Mouse (Mus musculus): ENCODE data around the gene Desi1. TPM values are rescaled to one million over a fixed set of nuclear protein-coding genes. Genes with fewer than 3 reads are reported as not detected.

Gene Desi1
- polyA plus RNA-seq (2014; fragmentation: Illumina TruSeq; extraction: RNeasy Lipid Tissue Mini Kit (QIAGEN cat#74804); ENCODE audit: low read depth, low replicate concordance) = 11.2 TPM

DNA sequence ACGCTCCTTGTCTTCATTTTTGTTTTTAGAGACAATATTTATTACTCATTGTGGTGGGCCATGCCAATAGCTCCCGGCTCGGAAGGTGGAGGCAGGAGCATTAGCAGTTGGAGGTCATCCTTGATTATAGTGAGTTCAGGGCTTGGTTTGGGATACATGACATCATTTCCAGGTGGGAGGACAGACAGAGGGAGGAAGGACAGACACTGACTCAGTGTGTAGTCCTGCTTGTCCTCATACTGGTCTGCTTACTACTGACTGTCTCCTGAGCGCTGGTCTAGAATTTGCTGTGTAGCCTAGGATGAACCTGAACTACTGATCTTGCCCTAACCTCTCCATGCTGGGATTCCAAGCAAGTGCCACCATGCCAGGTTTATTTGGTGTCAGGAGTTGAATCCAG, at the start of gene Desi1:
Desi1 (minus strand) TSS at position 101 of the 400 bp plus-strand sequence.

GRCm38 (mm10) chr15:82069898-82070297, 36.2 kb upstream of the Desi1 start, which contains the start of gene Mei1:
Mei1 (plus strand) TSS chr15:82069996.

DNA sequence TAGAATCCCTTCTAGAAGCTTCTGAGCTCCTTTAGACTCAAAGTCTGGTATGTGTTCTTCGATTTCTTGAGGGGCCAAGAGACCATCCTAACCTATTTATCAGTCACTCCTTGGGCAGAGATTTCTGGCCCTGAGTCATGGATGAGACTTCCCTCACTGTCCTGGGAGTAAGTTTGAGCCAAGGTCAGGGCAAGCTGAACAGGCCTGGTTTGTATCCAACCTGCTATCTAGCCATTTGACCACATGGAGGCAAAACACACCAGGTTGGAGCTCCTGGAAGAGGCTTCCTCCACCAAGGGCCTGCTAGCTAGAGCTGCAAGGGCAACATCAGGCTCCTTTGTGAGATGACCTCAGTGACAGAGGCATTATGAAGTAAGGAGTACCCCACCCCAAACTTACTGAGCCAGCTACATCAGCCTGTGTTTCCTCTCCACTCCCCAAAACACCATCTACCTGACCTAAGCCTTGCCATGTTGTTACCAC, 25.1 kb upstream of the Desi1 start, which contains the start of gene 4930407I10Rik:
4930407I10Rik (plus strand) TSS at position 433 of the 483 bp plus-strand sequence.

DNA sequence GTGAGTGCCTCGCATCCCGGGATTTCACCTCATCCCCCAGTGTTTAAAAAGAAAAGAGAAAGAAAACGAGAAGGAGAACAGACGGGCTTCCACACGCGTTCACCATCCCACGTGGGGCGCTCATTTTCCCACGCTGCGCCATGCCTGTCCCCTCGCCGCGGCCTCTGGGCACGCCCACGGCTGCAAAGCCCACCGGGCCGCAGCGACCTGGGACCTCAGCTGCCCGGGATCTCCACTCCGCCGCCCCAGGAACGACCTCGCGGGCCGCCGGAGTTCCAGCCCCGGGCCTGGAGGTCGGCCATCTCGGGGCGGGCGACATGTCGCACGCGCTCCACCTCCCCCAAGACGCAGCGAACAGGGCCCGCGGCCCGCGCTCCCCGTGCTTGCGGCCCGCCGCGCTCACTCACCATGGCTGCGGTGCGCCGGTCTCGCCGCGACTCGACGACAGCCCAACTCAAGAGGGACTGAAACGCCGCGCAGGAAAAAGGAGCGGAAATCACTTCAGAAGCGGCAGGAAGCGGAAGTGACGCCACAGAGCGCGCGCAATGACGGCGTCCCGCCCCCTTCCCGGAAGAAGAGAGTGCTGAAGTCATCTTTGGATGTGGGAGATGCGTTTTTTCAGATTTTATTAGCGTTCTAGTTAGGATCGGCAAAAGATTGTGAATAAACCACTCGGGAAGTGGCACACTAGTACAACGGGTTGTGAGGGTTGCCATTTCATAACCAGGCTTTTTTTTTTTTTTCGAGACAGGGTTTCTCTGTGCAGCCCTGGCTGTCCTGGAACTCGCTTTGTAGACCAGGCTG, 13.6 kb upstream of the Desi1 start, which contains the start of gene Snu13:
Snu13 (minus strand) TSS at position 519 of the 804 bp plus-strand sequence.

DNA sequence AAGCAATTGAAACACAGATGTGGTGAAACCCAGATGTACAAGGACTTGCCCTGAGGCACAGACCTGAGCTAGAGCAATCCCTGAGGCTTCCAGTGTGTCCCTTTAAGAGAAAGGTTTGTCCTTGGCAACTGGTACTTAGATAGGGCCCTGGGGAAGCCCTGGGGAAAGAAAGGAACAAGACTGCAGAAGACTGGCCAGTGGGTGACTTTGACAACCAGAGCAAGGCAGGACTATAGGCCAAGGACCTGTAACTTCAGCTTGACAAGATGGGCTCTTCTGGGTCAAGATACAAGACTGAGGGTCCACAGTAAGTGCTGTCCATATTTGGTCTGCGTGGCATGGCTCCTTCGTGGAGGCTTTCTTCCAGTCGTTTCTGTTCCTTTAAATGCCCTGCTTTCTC, 46.0 kb downstream of the Desi1 start, which contains the start of gene Xrcc6:
Xrcc6 (plus strand) TSS at position 190 of the 400 bp plus-strand sequence.

GRCm38 (mm10) chr15:81980321-81980720, 53.3 kb downstream of the Desi1 start, which contains the start of gene 1700029P11Rik:
1700029P11Rik (plus strand) TSS chr15:81980540.

DNA sequence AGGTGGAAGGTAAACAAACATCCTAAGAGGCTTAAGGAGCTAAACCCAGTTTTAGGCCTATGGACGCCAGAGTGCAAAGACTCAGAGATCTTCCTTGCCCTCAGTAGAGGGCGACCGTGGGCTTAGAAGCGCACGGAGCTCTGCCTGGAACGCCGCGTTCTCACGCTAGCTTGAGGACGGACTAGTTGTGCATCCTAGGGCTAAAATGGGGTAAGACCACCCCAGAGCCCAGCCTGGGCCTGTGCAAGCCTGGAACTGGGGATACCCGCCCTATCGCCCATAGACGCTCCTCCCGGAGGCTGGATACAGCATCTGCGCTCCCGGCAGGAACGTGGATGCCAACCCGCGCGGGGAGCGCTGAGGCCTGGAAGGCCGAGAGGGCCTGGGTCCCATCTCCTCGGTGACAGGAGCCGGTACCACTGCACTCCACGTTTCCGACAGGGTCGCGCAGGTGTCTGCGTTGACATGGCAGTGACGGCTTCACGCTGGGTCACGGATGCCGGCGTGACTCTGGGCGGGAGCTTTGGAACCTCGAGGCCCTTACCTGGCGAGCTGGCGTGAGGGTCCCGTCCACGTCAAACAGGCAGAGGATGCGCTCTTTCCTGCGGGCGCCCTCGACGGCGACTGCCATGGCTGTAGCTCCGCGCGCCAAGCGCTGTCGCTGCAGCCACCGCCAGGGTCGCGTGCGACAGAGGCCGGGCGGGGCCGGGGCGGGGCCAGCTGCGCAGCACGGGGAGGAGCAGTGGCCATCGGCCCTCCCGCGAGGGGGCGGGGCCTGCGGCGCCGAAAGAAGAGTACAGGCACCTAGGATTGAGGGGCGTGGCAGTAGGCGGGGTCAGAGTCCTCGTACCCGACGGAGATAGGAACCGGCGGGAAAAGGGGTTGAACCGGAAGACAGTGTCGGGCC, 73.2 kb downstream of the Desi1 start, which contains the start of gene Pmm1:
Pmm1 (minus strand) TSS at position 760 of the 907 bp plus-strand sequence.

Other genes with a start within 250 kb of the Desi1 start
- 27.4 TPM for gene Tef, start 231.4 kb downstream of the Desi1 start, polyA plus RNA-seq (2014; fragmentation: Illumina TruSeq; extraction: RNeasy Lipid Tissue Mini Kit (QIAGEN cat#74804); ENCODE audit: low read depth, low replicate concordance)
- 5.7 TPM for gene Tob2, start 175.1 kb downstream of the Desi1 start, polyA plus RNA-seq (2014; fragmentation: Illumina TruSeq; extraction: RNeasy Lipid Tissue Mini Kit (QIAGEN cat#74804); ENCODE audit: low read depth, low replicate concordance)
- 11.7 TPM for gene Phf5a, start 162.0 kb downstream of the Desi1 start, polyA plus RNA-seq (2014; fragmentation: Illumina TruSeq; extraction: RNeasy Lipid Tissue Mini Kit (QIAGEN cat#74804); ENCODE audit: low read depth, low replicate concordance)
- 165 TPM for gene Aco2, start 161.6 kb downstream of the Desi1 start, polyA plus RNA-seq (2014; fragmentation: Illumina TruSeq; extraction: RNeasy Lipid Tissue Mini Kit (QIAGEN cat#74804); ENCODE audit: low read depth, low replicate concordance)
- gene Polr3h, start 107.6 kb downstream of the Desi1 start, polyA plus RNA-seq (2014; fragmentation: Illumina TruSeq; extraction: RNeasy Lipid Tissue Mini Kit (QIAGEN cat#74804); ENCODE audit: low read depth, low replicate concordance) = 1.9 TPM
- gene Csdc2, start 97.1 kb downstream of the Desi1 start, polyA plus RNA-seq (2014; fragmentation: Illumina TruSeq; extraction: RNeasy Lipid Tissue Mini Kit (QIAGEN cat#74804); ENCODE audit: low read depth, low replicate concordance) = 0.16 TPM
- gene Pmm1, start 72.9 kb downstream of the Desi1 start, polyA plus RNA-seq (2014; fragmentation: Illumina TruSeq; extraction: RNeasy Lipid Tissue Mini Kit (QIAGEN cat#74804); ENCODE audit: low read depth, low replicate concordance) = 2.4 TPM
- not detected for gene 1700029P11Rik, start 53.3 kb downstream of the Desi1 start, polyA plus RNA-seq (2014; fragmentation: Illumina TruSeq; extraction: RNeasy Lipid Tissue Mini Kit (QIAGEN cat#74804); ENCODE audit: low read depth, low replicate concordance)
- gene Xrcc6, start 46.0 kb downstream of the Desi1 start, polyA plus RNA-seq (2014; fragmentation: Illumina TruSeq; extraction: RNeasy Lipid Tissue Mini Kit (QIAGEN cat#74804); ENCODE audit: low read depth, low replicate concordance) = 76.0 TPM
- 312 TPM for gene Snu13, start 13.7 kb upstream of the Desi1 start, polyA plus RNA-seq (2014; fragmentation: Illumina TruSeq; extraction: RNeasy Lipid Tissue Mini Kit (QIAGEN cat#74804); ENCODE audit: low read depth, low replicate concordance)
- not detected for gene 4930407I10Rik, start 25.3 kb upstream of the Desi1 start, polyA plus RNA-seq (2014; fragmentation: Illumina TruSeq; extraction: RNeasy Lipid Tissue Mini Kit (QIAGEN cat#74804); ENCODE audit: low read depth, low replicate concordance)
- not detected for gene Mei1, start 36.1 kb upstream of the Desi1 start, polyA plus RNA-seq (2014; fragmentation: Illumina TruSeq; extraction: RNeasy Lipid Tissue Mini Kit (QIAGEN cat#74804); ENCODE audit: low read depth, low replicate concordance)
- 1.4 TPM for gene Ccdc134, start 94.1 kb upstream of the Desi1 start, polyA plus RNA-seq (2014; fragmentation: Illumina TruSeq; extraction: RNeasy Lipid Tissue Mini Kit (QIAGEN cat#74804); ENCODE audit: low read depth, low replicate concordance)
- 10.9 TPM for gene Srebf2, start 113.3 kb upstream of the Desi1 start, polyA plus RNA-seq (2014; fragmentation: Illumina TruSeq; extraction: RNeasy Lipid Tissue Mini Kit (QIAGEN cat#74804); ENCODE audit: low read depth, low replicate concordance)
- not detected for gene Shisa8, start 179.0 kb upstream of the Desi1 start, polyA plus RNA-seq (2014; fragmentation: Illumina TruSeq; extraction: RNeasy Lipid Tissue Mini Kit (QIAGEN cat#74804); ENCODE audit: low read depth, low replicate concordance)
- gene Tnfrsf13c, start 190.5 kb upstream of the Desi1 start, polyA plus RNA-seq (2014; fragmentation: Illumina TruSeq; extraction: RNeasy Lipid Tissue Mini Kit (QIAGEN cat#74804); ENCODE audit: low read depth, low replicate concordance) = not detected
- not detected for gene Cenpm, start 210.9 kb upstream of the Desi1 start, polyA plus RNA-seq (2014; fragmentation: Illumina TruSeq; extraction: RNeasy Lipid Tissue Mini Kit (QIAGEN cat#74804); ENCODE audit: low read depth, low replicate concordance)
- gene 1500009C09Rik, start 218.5 kb upstream of the Desi1 start, polyA plus RNA-seq (2014; fragmentation: Illumina TruSeq; extraction: RNeasy Lipid Tissue Mini Kit (QIAGEN cat#74804); ENCODE audit: low read depth, low replicate concordance) = not detected
- 0.20 TPM for gene Sept3, start 241.0 kb upstream of the Desi1 start, polyA plus RNA-seq (2014; fragmentation: Illumina TruSeq; extraction: RNeasy Lipid Tissue Mini Kit (QIAGEN cat#74804); ENCODE audit: low read depth, low replicate concordance)

All from kidney, adult 10 weeks (tissue).